Mouse (Mus musculus): ENCODE results near the gene L1td1.

DNA sequence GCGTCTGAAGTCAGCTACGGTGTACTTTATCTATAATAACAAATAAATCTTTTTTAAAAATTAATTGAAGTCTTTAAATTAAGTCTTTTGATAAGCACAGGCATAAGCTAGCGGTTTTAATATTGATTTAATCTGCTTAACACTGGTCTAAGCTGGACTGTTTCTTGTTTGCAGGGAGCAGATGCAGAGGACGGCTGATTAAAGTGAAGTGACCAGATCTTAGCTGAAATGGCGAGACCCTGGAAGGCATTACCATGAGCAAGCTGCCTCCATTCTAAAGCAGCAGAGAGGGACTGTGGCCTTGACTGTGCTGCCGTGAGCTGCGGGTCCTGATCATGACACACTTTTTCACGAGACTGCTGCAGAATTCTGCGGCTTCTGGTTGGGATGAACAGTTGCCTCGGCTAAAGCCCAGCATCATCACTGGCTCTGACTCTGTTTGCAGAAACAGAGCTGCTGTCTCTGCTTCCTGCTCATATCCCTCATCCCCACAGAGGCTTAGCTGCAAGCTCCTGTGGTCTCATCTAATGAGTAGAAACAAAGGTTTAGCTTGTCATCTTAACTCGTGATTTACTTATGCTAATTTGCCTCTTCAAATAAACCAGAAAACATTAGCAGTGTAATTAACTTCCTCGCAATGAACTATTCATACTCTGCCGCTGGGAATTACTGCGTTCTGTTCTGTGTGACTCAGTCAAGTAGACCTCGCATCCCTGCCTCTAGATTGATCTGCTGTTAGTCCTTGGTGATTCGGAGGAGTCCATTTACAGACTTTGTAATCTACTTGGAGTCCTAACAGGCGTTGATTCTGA is 8.6 kb upstream of the L1td1 start:
- no peak for TF ChIP-seq CTCF (conservative IDR thresholded peaks at IDR 0.05 in 1 of 2, IDR thresholded peaks at IDR 0.05 in 1 of 2; ENCODE audit: low read depth in 2 of 2, low read length in 2 of 2)
- TF ChIP-seq JUND (conservative IDR thresholded peaks at IDR 0.05; ENCODE audit: low read depth, low read length), result no peak
- TF ChIP-seq HCFC1 (IDR thresholded peaks at IDR 0.05; ENCODE audit: low read depth, low read length), result no peak
- TF ChIP-seq KAT2A (IDR thresholded peaks at IDR 0.05; ENCODE audit: insufficient replicate concordance, low read length), result no peak
- TF ChIP-seq POLR2A (IDR thresholded peaks at IDR 0.05; ENCODE audit: low read depth, low read length), result no peak
- no peak for TF ChIP-seq CHD2 (IDR thresholded peaks at IDR 0.05; ENCODE audit: low read length)
- no peak for TF ChIP-seq MEF2A (IDR thresholded peaks at IDR 0.05; ENCODE audit: borderline replicate concordance, low read depth, low read length)
